Mouse (Mus musculus): ENCODE results near the gene Itpka. TPM values are rescaled to one million over a fixed set of nuclear protein-coding genes. Genes with fewer than 3 reads are reported as not detected.
A peak's percentile ranks its signal among the peaks of the same experiment; 100 is the strongest.

Itpka gene
- polyA plus RNA-seq, 1 experiment = 0.21 TPM

GRCm38 (mm10) chr2:119758101-119758843 is 16.1 kb downstream of the Itpka start:
- Histone ChIP-seq H3K4me3 (ENCODE audit: insufficient read depth, poor library complexity, severe bottlenecking) (no peak overlapping the region), H3K36me3 (ENCODE audit: control insufficient read depth, insufficient read depth) (no peaks in the 10 kb centered on the region)

DNA sequence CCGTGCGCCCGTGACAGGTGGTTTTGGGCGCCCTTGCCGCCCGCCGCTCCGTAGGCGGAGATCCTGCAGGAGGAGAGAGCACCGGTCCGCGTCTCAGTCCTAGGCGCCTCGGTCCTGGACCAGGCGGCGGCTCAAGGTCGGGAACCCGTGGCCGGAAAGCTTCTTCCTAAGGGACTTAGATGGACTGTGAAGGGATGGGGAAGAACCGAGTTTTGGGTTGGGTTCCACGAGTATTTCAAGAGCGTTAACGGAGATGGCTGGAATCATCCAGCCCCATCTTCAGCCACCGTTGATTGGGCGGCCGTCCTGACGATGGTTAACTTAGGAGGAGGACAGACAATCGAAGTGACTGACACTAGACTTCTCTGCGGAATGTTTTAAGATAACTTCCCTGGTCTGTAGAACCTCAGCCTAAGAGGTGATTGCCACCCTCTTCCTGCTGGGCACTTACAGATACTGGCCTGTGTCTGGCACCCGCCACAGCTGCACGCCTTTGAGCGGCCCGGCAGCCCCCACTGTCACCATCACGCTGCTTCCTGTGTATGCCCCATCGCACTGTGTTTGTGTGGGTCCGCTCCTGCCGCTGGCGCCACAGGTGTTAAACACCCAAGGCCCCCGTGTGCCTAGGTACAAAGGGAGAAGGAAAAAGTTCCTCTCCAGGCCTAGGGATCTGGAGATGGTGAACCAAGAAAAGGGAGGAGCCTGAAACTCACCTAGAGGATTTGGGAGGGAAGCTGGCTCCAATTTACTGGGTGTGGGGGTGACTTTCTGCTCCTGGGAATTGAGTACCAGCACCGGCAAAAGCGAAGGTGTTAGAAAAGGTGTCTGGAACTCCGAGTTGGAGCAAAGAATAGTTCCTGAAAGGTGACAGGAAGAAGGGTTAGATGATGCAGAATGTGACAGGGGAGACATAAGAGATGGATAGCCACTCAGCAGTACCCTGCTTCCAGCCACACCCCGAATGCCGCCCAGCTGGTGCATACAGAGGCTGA is 17.0 kb downstream of the Itpka start:
- peak overlapping the region; percentile 15 for H3ac ChIP-seq (ENCODE audit: control insufficient read depth, insufficient read length, low read depth)
- peaks cover 8% of the 10 kb centered on the region for H3K36me3 ChIP-seq (ENCODE audit: control insufficient read depth, insufficient read depth)
- TF ChIP-seq USF1 (IDR thresholded peaks at IDR 0.05; ENCODE audit: low read depth) (no peak), CEBPB (IDR thresholded peaks at IDR 0.05; ENCODE audit: low read depth) (no peak), FOSL1 (IDR thresholded peaks at IDR 0.05; ENCODE audit: insufficient read depth, low read length, poor library complexity, severe bottlenecking) (no peak), MYOD1 (IDR thresholded peaks at IDR 0.05; ENCODE audit: control insufficient read depth, insufficient read length, low read depth) (no peak), CTCF (IDR thresholded peaks at IDR 0.05; ENCODE audit: control insufficient read depth, insufficient read depth, insufficient read length) (no peak), MAX (IDR thresholded peaks at IDR 0.05) (no peak)
- no peak overlapping the region for H3K4me3 ChIP-seq (ENCODE audit: insufficient read depth, poor library complexity, severe bottlenecking)
- peaks cover 33% of the 10 kb centered on the region for H3K27me3 ChIP-seq (ENCODE audit: control insufficient read depth, insufficient read depth, insufficient read length)
- no peaks in the 10 kb centered on the region for H3K79me2 ChIP-seq (ENCODE audit: control insufficient read depth, insufficient read depth)
- H3K79me3 ChIP-seq (ENCODE audit: low read depth) = no peaks in the 10 kb centered on the region

More at GRCm38 (mm10) chr2:119758101-119758843, 16.1 kb downstream of the Itpka start:
- Histone ChIP-seq H3K79me3 (ENCODE audit: low read depth) (no peaks in the 10 kb centered on the region), H3K79me2 (ENCODE audit: control insufficient read depth, insufficient read depth) (no peaks in the 10 kb centered on the region), H3ac (ENCODE audit: control insufficient read depth, insufficient read length, low read depth) (peak overlapping the region; percentile 15), H3K27me3 (ENCODE audit: control insufficient read depth, insufficient read depth, insufficient read length) (peaks cover 41% of the 10 kb centered on the region)
- TF ChIP-seq CTCF (IDR thresholded peaks at IDR 0.05; ENCODE audit: control insufficient read depth, insufficient read depth, insufficient read length) (no peak), USF1 (IDR thresholded peaks at IDR 0.05; ENCODE audit: low read depth) (no peak), MYOD1 (IDR thresholded peaks at IDR 0.05; ENCODE audit: control insufficient read depth, insufficient read length, low read depth) (no peak), FOSL1 (IDR thresholded peaks at IDR 0.05; ENCODE audit: insufficient read depth, low read length, poor library complexity, severe bottlenecking) (no peak), CEBPB (IDR thresholded peaks at IDR 0.05; ENCODE audit: low read depth) (no peak), MAX (IDR thresholded peaks at IDR 0.05) (no peak), MYOG (IDR thresholded peaks at IDR 0.05; ENCODE audit: control insufficient read depth, extremely low read depth, insufficient read length) (no peak)

DNA sequence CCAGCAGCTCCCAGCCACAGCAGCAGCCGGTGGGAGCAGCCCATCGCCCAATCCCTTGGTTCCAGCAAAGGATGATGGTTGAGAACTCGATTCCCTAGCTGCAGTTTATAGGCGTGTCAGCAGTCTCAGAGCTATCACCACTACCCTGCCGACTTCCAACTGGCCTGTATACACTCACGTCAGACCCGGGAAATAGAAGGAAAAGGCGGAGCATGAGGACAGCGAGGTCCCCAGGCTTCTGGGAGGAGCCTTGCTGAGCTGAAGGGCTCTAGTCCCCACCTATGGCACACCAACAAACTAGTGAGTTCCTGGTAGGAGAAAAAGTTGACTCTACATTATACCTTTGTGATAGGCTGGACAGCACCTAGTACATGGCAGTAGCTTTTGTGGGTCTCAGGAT is 18.1 kb downstream of the Itpka start, which contains the start of gene Ltk:
Gene Ltk (minus strand): TSS at position 181 of the 400 bp plus-strand sequence.
- Histone ChIP-seq H3K36me3 (ENCODE audit: control insufficient read depth, insufficient read depth) (peaks cover 13% of the 10 kb centered on the region), H3K79me2 (ENCODE audit: control insufficient read depth, insufficient read depth) (no peaks in the 10 kb centered on the region), H3K27me3 (ENCODE audit: control insufficient read depth, insufficient read depth, insufficient read length) (peaks cover 28% of the 10 kb centered on the region), H3K79me3 (ENCODE audit: low read depth) (no peaks in the 10 kb centered on the region), H3K4me3 (ENCODE audit: insufficient read depth, poor library complexity, severe bottlenecking) (no peak within 1 kb of the TSS), H3ac (ENCODE audit: control insufficient read depth, insufficient read length, low read depth) (no peak within 1 kb of the TSS)
- TF ChIP-seq MYOG (IDR thresholded peaks at IDR 0.05; ENCODE audit: control insufficient read depth, extremely low read depth, insufficient read length) (no peak), FOSL1 (IDR thresholded peaks at IDR 0.05; ENCODE audit: insufficient read depth, low read length, poor library complexity, severe bottlenecking) (no peak), CTCF (IDR thresholded peaks at IDR 0.05; ENCODE audit: control insufficient read depth, insufficient read depth, insufficient read length) (no peak), MAX (IDR thresholded peaks at IDR 0.05) (no peak), MYOD1 (IDR thresholded peaks at IDR 0.05; ENCODE audit: control insufficient read depth, insufficient read length, low read depth) (no peak), CEBPB (IDR thresholded peaks at IDR 0.05; ENCODE audit: low read depth) (no peak), USF1 (IDR thresholded peaks at IDR 0.05; ENCODE audit: low read depth) (no peak)

- no peak overlapping the region for H3ac ChIP-seq (ENCODE audit: control insufficient read depth, insufficient read length, low read depth)
- H3K36me3 ChIP-seq (ENCODE audit: control insufficient read depth, insufficient read depth) = peaks cover 20% of the 10 kb centered on the region
- no peak overlapping the region for H3K4me3 ChIP-seq (ENCODE audit: insufficient read depth, poor library complexity, severe bottlenecking)
- H3K79me3 ChIP-seq (ENCODE audit: low read depth) = no peaks in the 10 kb centered on the region
- H3K79me2 ChIP-seq (ENCODE audit: control insufficient read depth, insufficient read depth) = no peaks in the 10 kb centered on the region
- peaks cover 28% of the 10 kb centered on the region for H3K27me3 ChIP-seq (ENCODE audit: control insufficient read depth, insufficient read depth, insufficient read length)
- TF ChIP-seq CTCF (IDR thresholded peaks at IDR 0.05; ENCODE audit: control insufficient read depth, insufficient read depth, insufficient read length) = no peak
- no peak for TF ChIP-seq CEBPB (IDR thresholded peaks at IDR 0.05; ENCODE audit: low read depth)
- no peak for TF ChIP-seq MAX (IDR thresholded peaks at IDR 0.05)
- no peak for TF ChIP-seq USF1 (IDR thresholded peaks at IDR 0.05; ENCODE audit: low read depth)
- TF ChIP-seq MYOG (IDR thresholded peaks at IDR 0.05; ENCODE audit: control insufficient read depth, extremely low read depth, insufficient read length) = no peak
- TF ChIP-seq FOSL1 (IDR thresholded peaks at IDR 0.05; ENCODE audit: insufficient read depth, low read length, poor library complexity, severe bottlenecking) = no peak
- no peak for TF ChIP-seq MYOD1 (IDR thresholded peaks at IDR 0.05; ENCODE audit: control insufficient read depth, insufficient read length, low read depth)
Observed at GRCm38 (mm10) chr2:119762276-119762675, 20.1 kb downstream of the Itpka start.

- Histone ChIP-seq H3K27me3 (ENCODE audit: control insufficient read depth, insufficient read depth, insufficient read length) (peaks cover 13% of the 10 kb centered on the region), H3K36me3 (ENCODE audit: control insufficient read depth, insufficient read depth) (peaks cover 30% of the 10 kb centered on the region), H3K79me2 (ENCODE audit: control insufficient read depth, insufficient read depth) (no peaks in the 10 kb centered on the region), H3K79me3 (ENCODE audit: low read depth) (no peaks in the 10 kb centered on the region), H3K4me3 (ENCODE audit: insufficient read depth, poor library complexity, severe bottlenecking) (no peak overlapping the region), H3ac (ENCODE audit: control insufficient read depth, insufficient read length, low read depth) (no peak overlapping the region)
- no peak for TF ChIP-seq MYOG (IDR thresholded peaks at IDR 0.05; ENCODE audit: control insufficient read depth, extremely low read depth, insufficient read length)
- no peak for TF ChIP-seq USF1 (IDR thresholded peaks at IDR 0.05; ENCODE audit: low read depth)
- no peak for TF ChIP-seq FOSL1 (IDR thresholded peaks at IDR 0.05; ENCODE audit: insufficient read depth, low read length, poor library complexity, severe bottlenecking)
- no peak for TF ChIP-seq CEBPB (IDR thresholded peaks at IDR 0.05; ENCODE audit: low read depth)
- TF ChIP-seq MAX (IDR thresholded peaks at IDR 0.05) = no peak
- TF ChIP-seq CTCF (IDR thresholded peaks at IDR 0.05; ENCODE audit: control insufficient read depth, insufficient read depth, insufficient read length) = no peak
- no peak for TF ChIP-seq MYOD1 (IDR thresholded peaks at IDR 0.05; ENCODE audit: control insufficient read depth, insufficient read length, low read depth)
Observed at GRCm38 (mm10) chr2:119763924-119764323, 21.8 kb downstream of the Itpka start.

Measured in C2C12 (cell line).